Mouse (Mus musculus) T-helper 2 cell (primary cell): ENCODE measurements around the gene Snrpd2.
"Not testable (repeated sequence)": the region's sequence is repeated elsewhere in the genome, so short reads cannot be mapped to it uniquely, and the experiment has no call there.

ENCODE experiments used
- in situ Hi-C: fragments of 300-600 bp; cut with MboI, MseI; formaldehyde crosslinking; loops from one replicate; pipeline ENCODE4 v1.15.1; 2025; ENCODE audit warnings: high pct_unique_total_duplicates

The Snrpd2 gene

DNA sequence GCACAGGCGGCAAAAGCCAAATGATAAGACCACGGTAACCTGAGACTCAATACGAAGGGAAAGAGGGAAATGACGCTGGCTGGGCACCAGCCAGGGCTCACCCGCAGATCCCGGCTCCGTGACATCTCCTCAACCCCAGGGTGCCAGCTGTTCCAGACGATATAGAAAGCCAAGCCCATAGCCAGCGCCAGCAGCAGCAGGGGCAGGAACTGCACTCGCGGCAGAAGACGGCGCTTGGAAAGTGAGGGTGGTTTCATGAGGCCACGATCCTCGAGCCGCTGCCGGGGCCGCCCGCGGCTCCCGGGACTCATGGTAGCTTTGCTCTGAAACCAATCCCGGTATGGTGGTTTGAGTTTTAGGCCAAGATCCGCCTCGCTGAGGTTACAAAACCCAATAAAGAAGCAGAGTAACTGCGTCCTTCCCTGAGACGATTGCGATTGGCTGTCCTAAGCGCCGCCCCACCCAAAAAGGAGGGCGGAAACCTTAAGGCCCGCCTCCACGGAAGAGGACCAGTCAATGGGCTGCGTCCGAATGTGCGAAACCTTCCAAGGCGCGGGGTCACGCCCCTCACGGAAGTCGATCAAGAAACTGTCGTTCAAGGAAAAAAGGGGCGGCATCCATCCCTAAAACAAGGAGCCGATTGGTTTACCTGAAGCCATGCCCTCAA, 514 bp upstream of the Snrpd2 start, which contains the start of gene Qpctl:
Gene Qpctl, minus strand, starts transcription at position 417 of the 667 bp plus-strand sequence.
- in situ Hi-C loops: no loop called here

DNA sequence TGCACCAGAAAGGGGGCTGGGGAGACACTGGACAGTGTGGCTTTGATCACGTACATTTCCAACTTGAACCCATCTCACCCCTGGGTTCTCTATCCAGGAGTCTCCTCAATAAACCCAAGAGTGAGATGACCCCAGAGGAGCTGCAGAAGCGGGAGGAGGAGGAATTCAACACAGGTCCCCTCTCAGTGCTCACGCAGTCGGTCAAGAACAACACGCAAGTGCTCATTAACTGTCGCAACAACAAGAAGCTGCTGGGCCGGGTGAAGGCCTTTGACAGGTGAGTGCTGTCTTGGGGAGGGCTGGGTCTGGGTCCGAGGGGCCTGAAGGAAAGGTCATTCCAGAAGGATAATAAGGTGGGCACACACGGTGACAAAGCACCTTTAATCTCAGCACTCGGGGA, 1.6 kb downstream of the Snrpd2 start:
- in situ Hi-C loops: not testable (repeated sequence)

DNA sequence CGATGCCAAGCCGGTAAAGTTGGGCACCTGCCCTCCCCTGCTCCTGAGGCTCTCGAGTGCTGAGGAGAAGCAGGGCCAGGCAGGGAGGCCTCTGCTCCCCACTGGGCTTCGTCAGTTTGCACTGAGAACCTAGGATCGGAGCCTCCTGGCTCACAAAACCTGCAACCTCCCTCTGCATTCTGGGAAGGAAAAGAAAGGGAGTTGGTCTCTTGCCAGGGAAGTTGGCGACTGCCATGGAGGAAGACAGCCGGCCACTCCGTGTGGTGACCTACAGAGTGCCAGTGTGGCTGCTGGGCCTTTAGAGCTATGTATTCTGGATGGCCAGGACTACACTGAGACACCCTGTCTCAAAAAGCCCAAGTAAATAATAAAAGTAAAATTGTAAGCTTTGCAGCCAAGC, 5.3 kb downstream of the Snrpd2 start:
- in situ Hi-C loops: no loop called here

DNA sequence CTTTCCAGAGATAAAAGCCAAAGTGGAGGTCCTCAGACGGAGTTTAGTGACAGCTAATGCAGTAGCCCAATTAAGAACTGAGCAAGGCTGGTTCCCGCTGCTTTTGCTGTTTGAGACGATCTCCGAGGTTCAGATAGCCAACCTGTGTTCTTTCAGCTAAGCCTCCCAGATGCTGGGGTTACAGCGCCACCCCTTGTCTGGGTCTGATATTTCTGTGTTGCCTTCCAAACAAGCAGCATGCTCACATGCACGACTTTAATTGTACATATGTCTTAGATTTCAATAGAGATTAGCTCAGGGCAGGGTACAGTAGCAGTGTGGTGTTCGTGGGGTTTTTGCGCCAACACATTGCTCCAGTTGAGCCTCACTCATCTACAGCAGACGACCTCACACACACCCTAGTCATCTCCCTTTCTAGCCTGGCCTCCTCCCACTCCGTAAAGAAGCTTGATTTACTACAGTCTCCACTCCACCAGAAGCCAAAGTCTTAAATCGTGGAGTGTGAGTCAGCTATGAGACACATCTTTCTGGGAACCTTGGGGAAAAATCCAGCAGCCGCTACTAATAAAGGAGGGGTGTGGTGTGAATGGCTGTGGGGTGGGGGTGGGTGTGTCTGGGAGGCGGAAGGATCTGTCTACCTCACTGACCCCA, 6.4 kb downstream of the Snrpd2 start:
- in situ Hi-C loops: no loop called here

DNA sequence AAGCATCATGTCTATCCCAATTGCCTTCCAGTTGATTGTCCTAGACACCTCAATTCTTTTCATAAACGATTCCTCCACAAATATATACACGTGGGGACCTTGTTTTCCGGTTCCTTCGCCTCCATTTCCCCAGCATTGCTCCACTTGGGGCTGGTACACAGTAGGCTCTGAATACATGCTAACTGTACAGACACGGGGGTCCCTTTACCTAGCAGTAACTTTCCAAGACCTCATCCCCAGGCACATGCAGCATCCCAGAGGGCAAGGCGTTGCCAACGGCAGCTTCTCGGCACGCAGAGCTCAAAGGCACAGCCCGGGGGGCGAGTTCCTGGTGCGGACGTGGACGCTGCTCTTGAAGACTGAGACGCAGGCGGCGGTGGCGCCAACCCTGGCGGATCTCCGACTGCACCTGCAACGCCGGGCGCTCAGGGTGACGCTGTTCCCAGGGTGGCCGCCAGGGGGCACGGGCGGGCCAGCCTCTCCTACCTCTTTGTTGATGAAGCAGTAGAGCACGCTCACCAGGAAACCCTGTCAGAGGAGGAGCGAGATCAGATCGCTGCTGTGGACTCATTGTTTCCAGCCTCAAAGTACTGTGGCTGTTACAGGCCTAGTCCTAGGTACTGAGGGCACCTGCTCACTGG, 7.8 kb downstream of the Snrpd2 start:
- in situ Hi-C loops: no loop called here

DNA sequence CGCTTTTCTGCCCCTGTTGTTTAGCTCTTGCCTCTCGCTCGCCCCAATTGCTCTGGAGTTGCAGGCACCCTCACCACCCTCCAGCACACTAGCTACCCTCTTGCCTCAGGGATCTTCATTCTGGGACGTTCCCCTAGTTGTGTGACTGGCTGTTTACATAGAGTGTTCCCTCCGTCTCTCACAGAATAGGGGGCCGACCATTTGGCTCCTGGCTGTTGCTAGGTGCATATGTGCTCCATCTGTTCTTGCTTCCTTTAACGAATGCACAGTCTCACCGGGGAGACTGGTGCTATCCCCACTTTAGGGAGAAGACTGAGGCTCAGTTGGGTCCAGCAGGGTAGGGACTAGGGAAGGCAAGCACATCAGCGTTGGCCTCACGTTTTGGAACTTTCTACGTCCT, 9.1 kb downstream of the Snrpd2 start:
- in situ Hi-C loops: no loop called here

DNA sequence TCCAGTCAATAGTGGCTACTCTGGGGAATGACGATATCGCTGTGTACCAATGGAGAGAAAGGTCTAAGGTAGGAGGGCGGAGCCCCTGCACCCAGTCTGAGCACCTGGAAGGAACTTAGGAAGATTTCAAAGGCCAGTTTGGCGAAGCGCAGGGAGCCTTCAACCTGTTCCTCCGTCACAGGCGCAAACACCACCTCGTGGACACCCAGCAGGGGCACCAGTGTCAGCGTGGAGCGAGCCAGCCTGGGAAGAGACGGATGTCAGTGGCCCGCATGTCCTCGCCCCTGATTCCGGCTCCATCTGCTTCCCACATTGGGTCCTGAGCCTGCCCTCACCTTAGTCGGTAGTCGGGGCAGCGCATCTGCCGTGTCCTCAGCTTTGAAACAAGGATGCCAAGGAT, 9.9 kb downstream of the Snrpd2 start:
- in situ Hi-C loops: no loop called here

DNA sequence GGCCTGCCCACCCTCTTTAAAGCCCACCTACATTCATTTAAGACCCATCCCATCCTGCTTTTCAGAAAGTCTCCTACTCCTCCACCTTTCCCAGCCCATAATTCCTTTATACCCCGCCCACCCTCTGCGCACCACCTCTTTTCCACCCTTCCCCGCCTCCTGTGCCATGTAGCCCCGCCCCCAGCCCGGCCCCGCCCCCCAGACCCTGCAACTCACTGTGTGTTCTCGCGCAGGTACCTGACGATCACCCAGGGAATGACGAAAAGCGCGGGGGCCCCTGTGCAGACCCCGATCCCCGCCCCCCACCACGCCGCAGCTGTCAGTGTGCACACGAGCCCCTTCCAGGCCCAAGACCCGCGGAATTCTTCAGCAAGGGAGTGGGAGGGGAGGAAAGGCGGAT, 10.6 kb downstream of the Snrpd2 start:
- in situ Hi-C loops: loop anchor here (10.0 kb wide), 1 partner anchor 125 kb away; the partner anchor contains the start of genes Ppm1n and Rtn2

DNA sequence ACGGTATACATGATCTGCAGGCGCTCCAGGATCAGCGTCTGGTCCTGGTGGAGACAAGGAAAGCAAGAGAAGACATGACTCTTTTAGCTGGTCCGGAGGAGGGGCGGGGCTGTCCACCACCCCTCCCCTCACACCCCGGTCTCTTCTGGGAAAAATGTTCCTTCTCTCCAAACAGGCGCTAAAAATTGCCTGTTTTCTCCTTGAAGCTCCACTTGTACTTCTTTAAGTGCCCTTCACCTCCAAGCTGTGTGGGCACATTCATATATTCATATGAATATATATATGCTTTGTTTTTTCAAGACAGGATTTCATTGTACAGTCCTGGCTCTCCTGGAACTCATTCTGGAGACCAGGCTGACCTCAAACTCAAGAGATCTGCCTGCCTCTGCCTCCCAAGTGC, 13.4 kb downstream of the Snrpd2 start:
- in situ Hi-C loops: loop anchor here (10.0 kb wide), 1 partner anchor 122 kb away; the partner anchor contains the start of genes Ppm1n and Rtn2

DNA sequence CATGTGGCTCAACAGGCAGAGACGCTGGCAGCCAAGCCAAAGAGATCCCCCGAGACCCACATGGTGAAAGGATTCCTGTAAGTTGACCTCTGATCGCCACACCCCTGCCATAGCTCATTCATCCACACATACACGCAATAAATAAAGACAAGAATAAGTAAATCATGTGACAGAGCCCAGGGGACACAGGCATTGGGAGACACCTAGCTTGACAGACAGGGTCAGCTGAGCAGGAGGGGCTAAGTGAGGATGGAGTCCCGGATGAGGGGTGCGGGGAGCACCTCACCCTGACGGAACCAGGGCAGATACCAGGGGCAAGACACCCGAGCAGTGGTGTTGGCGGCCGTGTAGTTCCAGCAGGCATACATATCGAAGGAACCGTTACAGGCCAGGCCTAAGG, 14.2 kb downstream of the Snrpd2 start:
- in situ Hi-C loops: loop anchor here (10.0 kb wide), 1 partner anchor 121 kb away; the partner anchor contains the start of genes Ppm1n and Rtn2

DNA sequence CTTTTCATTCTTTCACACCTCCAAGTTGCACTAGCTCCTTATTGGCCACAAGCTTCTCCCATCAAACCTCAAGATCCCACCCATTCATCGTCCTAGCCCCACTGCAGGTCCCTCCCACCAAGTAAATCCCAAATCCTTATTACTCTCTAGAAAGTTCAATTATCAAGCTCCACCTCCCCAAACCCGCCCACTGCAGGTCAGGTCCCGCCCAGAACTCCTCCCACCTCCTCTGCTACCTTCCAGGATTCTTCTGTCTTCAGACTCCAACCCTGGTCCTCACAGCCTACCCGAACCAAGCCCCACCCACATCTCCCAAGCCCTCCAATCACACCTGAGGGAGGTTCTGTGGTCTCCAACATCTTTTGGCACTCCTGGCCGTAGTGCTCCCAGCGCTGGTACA, 14.7 kb downstream of the Snrpd2 start:
- in situ Hi-C loops: loop anchor here (10.0 kb wide), 1 partner anchor 121 kb away; the partner anchor contains the start of genes Ppm1n and Rtn2

DNA sequence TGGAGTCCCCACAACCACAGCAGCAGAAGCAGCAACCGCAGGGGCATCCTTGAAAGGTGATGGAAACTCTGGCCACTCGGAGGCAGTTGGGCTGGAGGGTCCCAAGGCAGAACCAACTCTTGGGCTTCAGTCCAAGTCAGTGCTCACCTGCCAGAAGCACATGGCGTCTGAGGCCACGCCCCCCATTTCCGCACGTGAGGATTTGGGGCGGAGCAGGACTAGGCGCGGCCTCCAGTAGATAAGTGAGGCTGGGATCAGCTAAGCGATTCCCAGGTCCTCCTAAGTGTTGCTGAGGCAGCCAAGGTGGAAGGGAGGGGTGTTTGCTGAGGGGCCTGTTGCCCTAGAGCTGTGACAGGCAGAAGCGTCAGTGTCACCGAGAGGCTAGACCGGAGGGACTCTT, 15.5 kb downstream of the Snrpd2 start:
- in situ Hi-C loops: loop anchor here (10.0 kb wide), 1 partner anchor 120 kb away; the partner anchor contains the start of genes Ppm1n and Rtn2

DNA sequence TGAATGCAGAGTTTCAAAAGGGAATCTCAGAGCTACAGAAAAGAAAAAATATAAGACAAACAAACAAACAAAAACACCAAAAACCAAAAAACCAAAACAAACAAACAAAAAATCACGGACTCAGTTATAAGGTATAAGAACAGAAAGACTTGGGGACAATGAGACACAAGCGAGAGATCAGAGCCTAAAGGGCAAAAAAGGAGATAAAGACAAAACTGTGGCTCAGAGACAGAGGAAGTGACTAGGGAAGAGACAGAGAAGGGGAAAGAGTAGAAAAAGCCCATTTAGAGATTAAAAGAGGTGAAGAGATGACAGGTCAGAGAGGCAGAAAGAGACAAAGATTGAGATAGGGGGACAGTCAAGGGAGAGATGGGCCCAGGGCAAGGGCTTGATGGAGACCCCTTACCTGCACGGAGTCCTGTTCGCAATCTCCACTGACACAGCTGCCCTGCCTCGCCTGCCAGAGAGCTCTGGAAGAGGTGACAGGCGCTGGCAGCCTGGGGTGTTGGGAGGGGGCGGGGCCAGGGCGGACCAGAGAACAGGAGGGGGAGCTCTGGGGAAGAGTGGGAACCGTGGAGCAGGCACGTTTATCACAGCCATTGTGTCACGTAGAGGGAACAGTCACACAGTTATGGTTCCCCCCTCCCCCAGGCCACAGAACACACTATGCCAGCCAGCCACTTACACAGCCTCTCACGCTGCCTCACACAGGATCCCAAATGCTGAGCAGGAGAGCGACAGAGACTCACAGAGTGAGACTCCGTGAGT, 16.3 kb downstream of the Snrpd2 start, which contains the start of gene Gipr:
Gene Gipr, minus strand, starts transcription at position 472 of the 768 bp plus-strand sequence.
- in situ Hi-C loops: loop anchor here (10.0 kb wide), 1 partner anchor 119 kb away; the partner anchor contains the start of genes Ppm1n and Rtn2

DNA sequence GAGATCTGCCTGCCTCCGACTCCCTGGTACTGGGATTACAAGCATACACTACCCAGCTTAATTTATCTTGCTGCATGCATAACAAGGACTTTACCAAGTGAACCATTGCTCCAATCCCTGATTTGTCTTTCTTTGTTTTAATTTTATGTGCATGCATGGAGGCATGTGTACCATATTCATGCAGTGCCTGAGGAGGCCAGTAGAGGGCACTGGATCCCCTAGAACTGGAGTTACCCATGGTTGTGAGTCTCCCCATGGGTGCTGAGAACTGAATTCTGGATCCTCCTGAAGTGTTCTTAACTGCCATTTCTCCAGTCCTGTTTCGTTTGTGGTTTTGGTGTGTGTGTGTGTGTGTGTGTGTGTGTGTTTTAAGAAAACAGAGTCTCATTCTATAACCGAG, 17.5 kb downstream of the Snrpd2 start:
- in situ Hi-C loops: loop anchor here (10.0 kb wide), 1 partner anchor 118 kb away; the partner anchor contains the start of genes Ppm1n and Rtn2

DNA sequence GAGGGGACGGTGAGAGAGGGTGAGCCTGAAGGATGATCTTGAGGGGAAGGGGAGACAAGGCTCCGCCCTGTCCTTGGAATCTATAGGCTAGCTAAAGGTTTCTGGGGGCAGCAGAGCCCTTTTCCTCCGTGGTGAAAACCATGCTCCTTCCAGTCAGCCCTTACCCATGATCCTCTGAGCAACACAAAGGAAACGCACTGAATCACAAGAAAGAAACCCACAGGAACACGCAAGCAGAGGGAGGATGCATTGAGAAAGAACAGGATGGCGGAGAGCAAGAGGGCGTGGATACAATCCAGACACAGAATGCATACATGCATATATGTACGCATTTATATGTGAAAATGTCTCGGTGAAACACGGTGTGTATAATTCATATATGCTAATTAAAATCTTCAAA, 20.0 kb downstream of the Snrpd2 start:
- in situ Hi-C loops: loop anchor here (10.0 kb wide), 1 partner anchor 115 kb away; the partner anchor contains the start of genes Ppm1n and Rtn2

DNA sequence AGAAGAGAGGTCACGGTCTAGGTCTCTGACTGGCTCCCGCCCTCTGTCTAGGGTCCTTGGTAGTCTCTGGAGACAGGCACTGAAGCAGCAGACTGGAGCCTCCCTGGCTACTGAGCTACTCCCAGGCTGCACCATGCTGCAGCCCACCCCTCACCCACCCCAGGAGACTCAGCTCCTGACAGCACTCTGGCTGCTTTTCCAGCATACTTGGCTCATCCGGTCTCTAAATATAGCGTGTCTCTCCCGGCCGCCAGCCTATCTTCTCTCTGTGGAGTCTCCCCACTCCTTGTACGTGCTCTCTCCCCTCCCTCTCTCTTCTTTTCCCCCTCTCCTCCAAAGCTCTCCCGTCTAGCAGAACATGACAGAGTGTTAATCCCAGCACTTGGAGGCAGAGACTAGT, 20.6 kb downstream of the Snrpd2 start:
- in situ Hi-C loops: no loop called here

DNA sequence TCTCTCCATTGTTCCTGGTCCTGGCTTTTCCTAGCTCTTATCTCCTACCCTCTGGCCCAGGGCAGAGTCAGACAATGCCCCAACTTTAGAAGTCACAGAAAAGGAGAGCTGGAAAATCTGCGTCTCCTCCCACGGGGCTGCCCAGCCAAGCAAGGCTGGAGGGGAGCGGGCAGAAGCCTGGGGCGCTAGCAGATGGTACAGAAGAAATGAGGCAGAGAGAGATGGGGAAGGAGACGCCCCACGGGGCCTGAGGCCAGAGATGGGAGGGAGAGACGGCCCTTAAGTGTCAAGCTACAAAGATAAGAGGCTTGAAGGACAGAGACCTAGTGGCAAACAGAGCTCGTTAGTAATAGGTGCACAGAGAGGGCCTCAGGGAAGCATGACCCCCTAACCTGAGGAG, 22.3 kb downstream of the Snrpd2 start:
- in situ Hi-C loops: no loop called here

DNA sequence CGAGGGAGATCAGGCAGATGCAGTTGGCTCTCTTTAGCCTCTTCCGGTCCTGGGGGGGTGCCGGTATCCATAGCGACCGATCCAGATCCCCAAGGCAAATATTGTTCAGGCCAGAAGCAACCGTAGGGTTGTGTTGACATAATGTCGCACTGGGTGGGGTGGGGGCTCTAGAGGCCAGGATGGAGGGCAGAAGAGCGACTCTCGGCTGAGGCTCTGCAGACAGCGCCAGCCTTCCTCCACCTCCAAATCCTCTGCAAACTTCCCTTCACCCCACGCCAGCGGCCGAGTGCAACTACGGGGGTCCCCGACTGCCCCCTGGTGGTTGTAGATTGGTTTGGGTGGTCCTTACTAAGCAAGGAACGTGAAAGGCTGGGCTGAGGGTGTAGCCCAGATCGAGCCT, 23.4 kb downstream of the Snrpd2 start:
- in situ Hi-C loops: no loop called here

DNA sequence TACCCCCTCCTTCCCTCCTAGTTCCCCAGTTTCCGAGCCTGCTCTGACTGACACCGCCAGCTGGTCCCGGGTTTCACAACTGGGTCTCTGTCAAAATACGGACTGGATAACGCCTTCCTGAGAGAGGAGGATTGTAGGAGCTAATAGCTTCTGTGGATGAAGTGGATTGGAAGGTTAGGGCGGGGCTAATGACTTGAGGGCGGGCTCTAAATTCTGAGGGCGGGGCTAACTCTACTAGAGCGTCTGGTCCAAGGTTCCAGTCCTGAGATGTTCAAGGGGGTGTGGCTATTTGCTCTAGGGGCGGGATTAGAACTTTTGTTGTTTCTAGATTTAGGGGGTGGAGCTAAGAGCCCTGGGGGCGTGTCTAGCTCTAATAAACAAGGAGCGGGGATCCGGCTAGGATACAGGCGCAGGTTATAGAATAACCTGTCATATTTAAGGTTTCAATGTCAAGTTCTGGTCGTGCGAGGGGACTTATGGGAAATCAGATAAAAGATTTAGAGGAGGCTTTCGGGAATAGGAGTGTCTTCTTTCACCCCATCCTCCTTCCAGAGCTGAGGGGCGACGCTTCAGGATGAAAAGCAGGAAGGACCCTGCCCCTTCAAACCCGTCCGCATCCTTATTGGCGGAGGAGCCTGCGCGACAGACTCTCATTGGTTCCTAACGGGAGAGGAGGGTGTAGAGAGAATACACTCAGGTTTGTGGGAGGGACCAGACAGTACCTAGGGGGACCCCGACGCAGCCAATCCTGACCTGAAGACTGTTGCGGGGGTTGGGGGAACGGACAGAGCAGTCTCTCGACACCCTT, 26.4 kb downstream of the Snrpd2 start, which contains the start of gene Eml2:
Gene Eml2, plus strand, starts transcription at position 714 of the 808 bp plus-strand sequence.
- in situ Hi-C loops: no loop called here

DNA sequence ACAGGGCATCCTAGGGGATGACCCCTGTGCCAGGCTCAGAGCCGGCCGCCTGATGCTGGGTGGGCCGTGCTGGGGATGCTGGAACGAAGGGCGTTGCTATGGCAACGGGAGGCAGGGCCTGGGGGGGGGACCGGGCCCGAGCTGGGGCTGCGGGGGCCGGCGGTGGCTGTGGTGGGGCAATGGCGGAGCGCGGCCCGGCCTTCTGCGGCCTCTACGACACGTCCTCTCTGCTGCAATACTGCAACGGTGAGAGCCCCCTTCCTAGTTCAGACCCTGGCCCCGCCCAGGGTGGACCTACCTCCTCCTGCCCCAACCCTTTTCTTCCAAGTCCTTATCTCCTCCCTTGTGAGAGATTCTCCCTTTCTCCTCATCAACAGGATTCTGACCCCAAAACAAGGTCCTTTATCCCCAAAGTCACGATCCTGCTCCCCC, 27.0 kb downstream of the Snrpd2 start:
- in situ Hi-C loops: no loop called here
